Mouse (Mus musculus): ENCODE data around the gene Map3k12. TPM values are rescaled to one million over a fixed set of nuclear protein-coding genes. Genes with fewer than 3 reads are reported as not detected.

Gene Map3k12
- polyA plus RNA-seq, 1 experiment: 13.1 TPM

DNA sequence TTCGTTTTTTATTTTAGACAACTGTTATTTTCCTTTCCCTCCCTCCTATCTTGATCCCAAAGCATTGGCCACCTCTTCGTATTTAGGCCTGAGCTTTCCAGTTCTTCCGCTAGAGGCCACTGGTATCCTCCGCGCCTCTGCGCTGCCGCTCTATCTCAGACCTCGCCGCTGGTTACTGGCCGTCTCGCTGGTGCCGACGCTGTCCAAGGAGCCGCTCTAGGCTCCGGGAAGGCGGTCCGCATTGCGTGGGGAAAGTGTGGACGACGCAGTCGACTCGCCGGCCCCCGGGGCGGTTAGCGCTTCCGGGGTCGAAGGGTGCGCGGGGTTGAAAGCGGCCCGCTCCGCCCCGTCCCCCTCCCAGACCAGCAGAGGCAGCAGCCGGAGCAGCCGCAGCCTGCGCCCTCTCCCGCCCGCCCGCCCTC, 46.7 kb downstream of the Map3k12 start, which contains the start of gene Pcbp2:
TSS of gene Pcbp2 (plus strand) at position 357 of the 422 bp plus-strand sequence.
- Histone ChIP-seq H3K4me1 (ENCODE audit: control insufficient read depth, insufficient read depth, low read length) (peaks cover 10% of the 10 kb centered on the region), H3K4me3 (replicated peaks; ENCODE audit: extremely low read depth, low read depth, low read length) (peak within 1 kb of the TSS; percentile 80)
- DNase-seq: peak; percentile 92
- under 1% methylated on average over 33 of the region's 40 CpGs for WGBS
- TF ChIP-seq CTCF (IDR thresholded peaks at IDR 0.05; ENCODE audit: insufficient read depth, low read length) (peak; percentile 75), POLR2A (IDR thresholded peaks at IDR 0.05; ENCODE audit: borderline replicate concordance, extremely low read depth, low read depth, low read length) (no peak)

DNA sequence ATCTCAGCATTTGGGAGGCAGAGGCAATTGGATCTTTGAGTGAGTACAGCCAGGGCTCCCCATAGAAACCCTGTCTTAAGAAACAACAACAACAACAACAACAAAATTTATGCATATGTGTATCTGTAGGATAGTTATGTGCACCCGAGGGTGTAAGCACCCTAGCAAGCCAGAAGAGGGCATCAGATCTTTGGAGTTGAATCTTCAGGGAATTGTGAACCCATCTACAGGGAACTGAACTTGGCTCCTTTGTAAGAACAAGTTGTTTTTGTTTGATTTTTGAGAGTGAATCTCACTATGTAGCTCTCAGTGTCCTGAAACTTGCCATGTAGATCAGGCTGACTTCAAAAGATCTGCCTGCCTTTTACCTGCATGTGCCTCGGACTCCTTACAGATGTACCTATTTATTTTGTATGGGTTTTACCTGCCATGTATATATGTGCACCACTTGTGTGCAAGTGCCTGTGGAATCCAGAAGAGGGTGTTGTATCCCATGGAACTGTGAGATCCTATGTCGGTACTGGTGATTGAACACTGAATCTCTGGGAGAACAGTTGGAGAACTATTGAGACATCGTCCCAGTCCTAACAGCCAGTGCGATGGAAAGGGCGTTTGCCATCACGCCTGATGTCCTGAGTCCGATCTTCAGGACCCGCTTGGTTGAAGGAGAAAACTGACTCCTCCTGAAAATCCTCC, 48.0 kb downstream of the Map3k12 start:
- H3K4me1 ChIP-seq (ENCODE audit: control insufficient read depth, insufficient read depth, low read length): peaks cover 10% of the 10 kb centered on the region
- DNase-seq: no peak
- no peak for TF ChIP-seq POLR2A (IDR thresholded peaks at IDR 0.05; ENCODE audit: borderline replicate concordance, extremely low read depth, low read depth, low read length)
- TF ChIP-seq CTCF (IDR thresholded peaks at IDR 0.05; ENCODE audit: insufficient read depth, low read length): no peak
- H3K4me3 ChIP-seq (replicated peaks; ENCODE audit: extremely low read depth, low read depth, low read length): no peak overlapping the region
- WGBS: 94% methylated on average over 9 of the region's 9 CpGs

DNA sequence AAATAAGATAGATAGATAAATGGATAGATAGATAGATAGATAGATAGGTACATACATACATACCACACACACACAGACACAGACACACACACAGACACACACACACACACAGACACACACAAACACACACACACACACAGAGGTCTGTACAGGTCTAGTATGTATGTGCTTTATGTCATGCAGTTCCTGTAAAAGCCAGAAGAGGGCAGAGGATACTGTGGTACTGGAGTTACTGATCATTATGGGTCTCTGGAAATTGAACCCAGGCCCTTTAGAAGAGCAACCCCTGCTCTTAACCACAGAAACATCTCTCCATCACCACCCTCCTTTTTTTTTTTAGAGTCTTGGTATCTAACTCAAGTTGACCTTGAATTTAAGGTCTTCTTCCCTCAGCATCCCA, 53.2 kb downstream of the Map3k12 start:
- DNase-seq: no peak
- H3K4me3 ChIP-seq (replicated peaks; ENCODE audit: extremely low read depth, low read depth, low read length): no peak overlapping the region
- TF ChIP-seq POLR2A (IDR thresholded peaks at IDR 0.05; ENCODE audit: borderline replicate concordance, extremely low read depth, low read depth, low read length) (no peak), CTCF (IDR thresholded peaks at IDR 0.05; ENCODE audit: insufficient read depth, low read length) (no peak)
- H3K4me1 ChIP-seq (ENCODE audit: control insufficient read depth, insufficient read depth, low read length): no peaks in the 10 kb centered on the region; the same call in none of the 2 replicates

DNA sequence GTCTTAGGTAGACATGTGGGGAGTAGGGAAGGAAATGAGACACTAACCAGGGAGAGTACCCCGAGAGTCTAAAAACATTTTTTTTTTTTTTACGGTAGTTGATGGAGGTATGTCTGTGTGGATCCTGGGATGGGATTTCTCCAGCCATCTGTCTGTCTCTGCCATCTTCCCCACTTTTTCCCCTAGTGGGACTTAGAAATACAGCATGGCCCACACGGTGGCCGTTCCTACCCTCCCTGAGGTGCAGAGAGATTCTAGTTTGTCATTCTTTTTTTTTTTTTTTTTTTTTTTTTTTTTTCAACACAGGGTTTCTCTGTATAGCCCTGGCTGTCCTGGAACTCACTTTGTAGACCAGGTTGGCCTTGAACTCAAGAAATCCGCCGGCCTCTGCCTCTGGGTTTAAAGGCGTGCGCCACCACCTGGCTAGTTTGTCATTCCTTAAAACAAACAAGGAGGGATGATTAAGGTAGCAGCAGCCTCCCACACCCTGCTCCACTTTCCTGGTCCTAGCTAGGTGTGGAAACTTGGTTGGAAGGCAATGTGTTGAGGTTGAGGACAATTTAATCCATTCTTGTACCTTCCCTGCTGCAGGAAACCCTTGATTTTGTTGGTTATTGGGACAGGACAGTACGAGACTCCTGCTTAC, 55.3 kb downstream of the Map3k12 start:
- DNase-seq: no peak
- Histone ChIP-seq H3K4me3 (replicated peaks; ENCODE audit: extremely low read depth, low read depth, low read length) (no peak overlapping the region), H3K4me1 (ENCODE audit: control insufficient read depth, insufficient read depth, low read length) (no peaks in the 10 kb centered on the region; the same call in none of the 2 replicates)
- TF ChIP-seq CTCF (IDR thresholded peaks at IDR 0.05; ENCODE audit: insufficient read depth, low read length) (no peak), POLR2A (IDR thresholded peaks at IDR 0.05; ENCODE audit: borderline replicate concordance, extremely low read depth, low read depth, low read length) (no peak)
- WGBS: 74% methylated on average over 9 of the region's 9 CpGs

DNA sequence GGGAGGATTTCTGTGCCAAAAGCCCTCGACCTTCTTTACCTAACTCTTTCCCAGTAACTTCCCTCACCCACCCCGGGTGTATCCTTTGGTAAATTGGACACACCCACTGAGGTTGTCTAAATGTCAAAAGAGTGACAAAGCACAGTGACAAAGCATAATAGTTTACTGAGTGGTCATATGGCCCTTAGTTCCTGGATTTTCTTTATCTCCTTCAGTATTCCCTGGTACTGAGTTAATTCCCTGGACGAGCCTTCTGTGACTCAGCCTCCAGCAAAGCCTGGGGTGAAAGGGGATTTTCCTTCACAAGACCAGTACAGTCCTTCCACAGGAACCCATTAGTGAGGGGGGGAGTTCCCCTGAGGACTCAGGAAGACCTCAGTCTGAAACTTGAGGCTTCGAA, 55.9 kb downstream of the Map3k12 start:
- TF ChIP-seq POLR2A (IDR thresholded peaks at IDR 0.05; ENCODE audit: borderline replicate concordance, extremely low read depth, low read depth, low read length) (no peak), CTCF (IDR thresholded peaks at IDR 0.05; ENCODE audit: insufficient read depth, low read length) (no peak)
- WGBS: 38% methylated on average over 4 of the region's 4 CpGs
- no peak for DNase-seq
- H3K4me1 ChIP-seq (ENCODE audit: control insufficient read depth, insufficient read depth, low read length): no peaks in the 10 kb centered on the region; the same call in none of the 2 replicates
- H3K4me3 ChIP-seq (replicated peaks; ENCODE audit: extremely low read depth, low read depth, low read length): no peak overlapping the region

DNA sequence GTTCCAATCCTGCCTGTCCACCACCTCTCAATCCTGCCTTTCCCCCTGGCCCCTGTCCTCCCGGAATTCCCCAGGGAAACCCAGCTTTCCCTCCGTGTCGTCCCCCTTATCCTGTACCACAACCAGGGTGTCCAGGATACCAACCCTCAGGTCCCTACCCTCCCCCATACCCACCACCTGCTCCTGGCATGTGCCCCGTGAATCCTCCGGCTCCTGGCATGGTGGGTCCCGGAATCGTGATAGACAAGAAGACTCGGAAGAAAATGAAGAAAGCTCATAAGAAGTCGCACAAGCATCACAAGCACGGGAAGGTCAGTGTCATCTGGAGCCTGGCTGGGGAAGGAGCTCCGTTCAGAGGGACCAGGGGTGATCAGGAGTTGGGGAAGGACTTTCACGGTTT, 56.5 kb downstream of the Map3k12 start:
- Histone ChIP-seq H3K4me3 (replicated peaks; ENCODE audit: extremely low read depth, low read depth, low read length) (peak overlapping the region; percentile 28), H3K4me1 (ENCODE audit: control insufficient read depth, insufficient read depth, low read length) (no peaks in the 10 kb centered on the region; the same call in none of the 2 replicates)
- 67% methylated on average over 12 of the region's 12 CpGs for WGBS
- TF ChIP-seq POLR2A (IDR thresholded peaks at IDR 0.05; ENCODE audit: borderline replicate concordance, extremely low read depth, low read depth, low read length) (no peak), CTCF (IDR thresholded peaks at IDR 0.05; ENCODE audit: insufficient read depth, low read length) (no peak)
- no peak for DNase-seq

DNA sequence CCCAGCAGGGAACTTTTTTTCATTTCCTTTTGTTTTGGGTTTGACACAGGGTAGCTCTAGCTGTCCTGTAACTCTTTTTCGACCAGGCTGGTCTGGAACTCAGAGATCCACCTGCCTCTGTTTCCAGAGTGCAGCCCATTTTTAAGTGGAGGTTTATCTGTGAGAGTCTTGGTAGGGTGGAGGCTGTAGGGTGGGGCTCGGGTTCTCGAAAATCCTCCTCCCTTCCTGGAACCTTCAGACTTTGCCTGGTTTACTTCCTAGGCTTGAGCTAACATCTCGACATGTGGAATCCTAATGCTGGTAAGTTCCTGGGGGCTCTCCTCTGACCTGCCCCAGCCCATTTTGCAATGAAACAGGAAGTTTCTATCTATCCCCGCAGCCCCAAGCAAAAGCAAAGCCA, 57.0 kb downstream of the Map3k12 start:
- no peak for TF ChIP-seq CTCF (IDR thresholded peaks at IDR 0.05; ENCODE audit: insufficient read depth, low read length)
- TF ChIP-seq POLR2A (IDR thresholded peaks at IDR 0.05; ENCODE audit: borderline replicate concordance, extremely low read depth, low read depth, low read length): no peak
- Histone ChIP-seq H3K4me1 (ENCODE audit: control insufficient read depth, insufficient read depth, low read length) (no peaks in the 10 kb centered on the region; the same call in none of the 2 replicates), H3K4me3 (replicated peaks; ENCODE audit: extremely low read depth, low read depth, low read length) (peak overlapping the region; percentile 24)
- DNase-seq: no peak
- WGBS: 31% methylated on average over 5 of the region's 5 CpGs

DNA sequence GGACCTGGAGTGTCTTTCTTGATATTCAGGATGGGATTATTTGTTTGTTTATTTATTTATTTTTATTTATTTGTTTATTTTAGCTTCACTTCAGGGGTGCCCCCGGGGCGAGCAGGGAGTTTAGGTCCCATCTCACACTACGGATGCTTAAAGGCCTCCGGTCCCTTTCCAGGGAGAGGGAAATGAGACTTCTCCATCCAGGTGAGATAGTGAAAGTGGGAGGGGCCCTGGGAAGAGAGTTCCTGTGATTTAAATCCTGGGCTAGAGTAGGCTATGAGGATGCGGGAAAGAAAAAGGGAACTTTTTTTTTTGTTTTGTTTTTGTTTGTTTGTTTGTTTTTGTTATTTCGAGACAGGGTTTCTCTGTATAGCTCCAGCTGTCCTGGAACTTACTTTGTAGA, 57.5 kb downstream of the Map3k12 start:
- TF ChIP-seq CTCF (IDR thresholded peaks at IDR 0.05; ENCODE audit: insufficient read depth, low read length): no peak
- no peak for TF ChIP-seq POLR2A (IDR thresholded peaks at IDR 0.05; ENCODE audit: borderline replicate concordance, extremely low read depth, low read depth, low read length)
- Histone ChIP-seq H3K4me1 (ENCODE audit: control insufficient read depth, insufficient read depth, low read length) (no peaks in the 10 kb centered on the region; the same call in none of the 2 replicates), H3K4me3 (replicated peaks; ENCODE audit: extremely low read depth, low read depth, low read length) (peak overlapping the region; percentile 87)
- DNase-seq: no peak
- WGBS: 28% methylated on average over 6 of the region's 6 CpGs

DNA sequence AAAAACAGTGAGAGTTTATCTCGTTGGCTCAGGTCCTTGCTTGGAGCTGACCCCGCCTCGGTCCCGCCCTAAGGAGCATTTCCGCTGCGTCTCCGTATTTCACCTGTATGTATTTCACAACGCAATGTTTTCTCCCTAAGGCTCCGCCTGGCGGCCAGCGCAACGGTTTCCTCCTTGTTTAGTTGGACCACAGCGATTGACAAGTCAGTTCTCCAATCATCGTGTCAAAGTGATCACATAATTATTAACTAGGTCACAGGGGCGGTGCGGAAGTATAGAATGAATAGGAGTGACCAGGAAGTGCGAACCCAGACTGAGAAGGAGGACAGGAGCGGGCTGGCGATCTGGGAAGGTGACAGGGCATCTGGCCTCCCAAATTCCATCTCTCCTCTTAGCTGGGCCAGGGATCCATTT, 58.0 kb downstream of the Map3k12 start, which contains the start of gene Prr13:
TSS of gene Prr13 (plus strand) at position 125 of the 414 bp plus-strand sequence.
- peak within 1 kb of the TSS; percentile 87 for H3K4me3 ChIP-seq (replicated peaks; ENCODE audit: extremely low read depth, low read depth, low read length)
- under 1% methylated on average over 19 of the region's 19 CpGs for WGBS

More for the DNA sequence above, 58.0 kb downstream of the Map3k12 start, which contains the start of gene Prr13:
- TF ChIP-seq POLR2A (IDR thresholded peaks at IDR 0.05; ENCODE audit: borderline replicate concordance, extremely low read depth, low read depth, low read length): peak; percentile 89; the same call in 1 of the 2 replicates
- TF ChIP-seq CTCF (IDR thresholded peaks at IDR 0.05; ENCODE audit: insufficient read depth, low read length): peak; percentile 67
- no peaks in the 10 kb centered on the region; the same call in none of the 2 replicates for H3K4me1 ChIP-seq (ENCODE audit: control insufficient read depth, insufficient read depth, low read length)
- DNase-seq: peak; percentile 88

Measured in lung, adult 2 months (tissue).